Mouse (Mus musculus) midbrain, embryonic 12.5 days (tissue): ENCODE results near the gene Ccin. TPM values are rescaled to one million over a fixed set of nuclear protein-coding genes. Genes with fewer than 3 reads are reported as not detected.
A peak's percentile ranks its signal among the peaks of the same experiment; 100 is the strongest.

Source experiments
- ATAC-seq: fragments of 200-750 bp; cut with Nextera tagmentation; 2 replicates; pipeline ENCODE4 v1.8.0; 2017; ENCODE audit warnings: low read depth, moderate TSS enrichment, moderate library complexity; ENCODE audit not compliant: low FRiP score
- H3K27ac ChIP-seq: fragments of 300-500 bp; sonication (generic); replicated peaks from 2 replicates; pipeline ENCODE4 v1.5.1; 2016; ENCODE audit warnings: mild to moderate bottlenecking
- H3K27me3 ChIP-seq: fragments of 300-500 bp; sonication (generic); 2 replicates; pipeline ENCODE4 v1.6.1; 2016; ENCODE audit warnings: mild to moderate bottlenecking
- H3K36me3 ChIP-seq: fragments of 300-500 bp; sonication (generic); 2 replicates; pipeline ENCODE4 v1.6.1; 2016
- H3K4me1 ChIP-seq: fragments of 300-500 bp; sonication (generic); 2 replicates; pipeline ENCODE4 v1.6.1; 2016
- H3K4me2 ChIP-seq: fragments of 300-500 bp; sonication (generic); replicated peaks from 2 replicates; pipeline ENCODE4 v1.6.1; 2016; ENCODE audit warnings: mild to moderate bottlenecking, moderate library complexity
- H3K4me3 ChIP-seq: fragments of 300-500 bp; sonication (generic); 2 replicates; pipeline ENCODE4 v1.5.1; 2016; ENCODE audit warnings: mild to moderate bottlenecking
- H3K9ac ChIP-seq: fragments of 300-500 bp; sonication (generic); replicated peaks from 2 replicates; pipeline ENCODE4 v1.6.1; 2016; ENCODE audit warnings: mild to moderate bottlenecking, moderate library complexity
- H3K9me3 ChIP-seq: fragments of 300-500 bp; sonication (generic); 2 replicates; pipeline ENCODE4 v1.6.1; 2016; ENCODE audit warnings: mild to moderate bottlenecking
- WGBS: fragments of 180-500 bp; shearing (Covaris S2); methylation state at CpG from one replicate; pipeline ENCODE4 v1.1.7; 2016; 5-methylcytosine and 5-hydroxymethylcytosine counted together
- polyA plus RNA-seq: library from polyadenylated mRNA; unstranded; fragments of >200 nt; fragmentation: Nextera tagmentation; extraction: Ambion mirVana; gene quantifications from 2 replicates; pipeline ENCODE4 v1.2.1, GENCODE M21; 2016

The Ccin gene
- polyA plus RNA-seq, 1 experiment from 2014 or later = not detected

DNA sequence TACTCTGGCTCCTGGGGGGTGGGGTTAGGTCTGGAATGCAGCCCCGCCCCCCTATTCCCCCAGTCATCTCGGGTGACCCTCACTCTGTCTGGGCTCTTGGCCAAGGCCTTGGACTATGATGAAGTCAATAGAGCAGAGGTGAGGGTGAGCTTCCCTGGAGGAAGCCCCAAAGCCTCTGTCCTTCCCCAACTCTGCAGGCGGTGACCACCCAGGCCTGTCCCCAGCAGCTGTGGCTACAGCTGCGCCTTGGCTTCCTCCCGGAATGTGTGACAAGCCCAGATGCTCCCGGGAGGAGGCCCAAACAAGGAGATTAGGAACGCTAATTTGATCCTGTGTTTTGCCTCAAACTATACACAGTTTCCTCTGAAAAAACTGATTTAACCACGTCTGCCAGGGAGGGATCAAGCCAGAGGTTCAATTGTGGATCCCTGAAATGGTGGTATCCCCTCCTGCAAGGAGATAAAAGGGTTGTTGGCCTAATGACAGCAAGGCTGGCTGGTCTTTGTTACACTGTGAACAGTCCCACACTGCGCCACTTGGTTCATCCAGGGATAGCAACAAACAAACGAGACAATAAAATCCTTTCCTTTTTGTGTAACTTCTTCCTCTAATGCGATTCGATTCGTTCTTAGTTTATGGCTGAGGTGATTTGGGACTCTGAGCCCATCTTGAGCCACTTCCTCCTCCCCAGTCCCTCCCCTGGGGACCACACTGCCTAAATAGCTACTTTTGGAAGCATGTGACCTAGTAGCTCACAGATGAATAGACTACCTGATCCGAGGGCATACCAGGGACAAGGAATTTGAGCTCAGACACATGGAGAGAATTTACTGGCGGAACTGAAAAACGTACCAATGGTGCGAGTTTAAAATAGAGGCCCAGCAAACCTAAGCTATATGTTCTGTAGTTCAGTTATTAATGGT, 4.5 kb upstream of the Ccin start:
- Histone ChIP-seq H3K4me2 (no peak overlapping the region), H3K4me1 (peaks cover 10% of the 10 kb centered on the region), H3K27ac (peak overlapping the region; percentile 17), H3K9me3 (no peaks in the 10 kb centered on the region), H3K4me3 (no peak overlapping the region), H3K36me3 (no peaks in the 10 kb centered on the region), H3K9ac (no peak overlapping the region), H3K27me3 (peaks cover 74% of the 10 kb centered on the region)
- WGBS = 11% methylated on average over 17 of the region's 17 CpGs
- peak; percentile 57; the same call in 1 of the 2 replicates for ATAC-seq

DNA sequence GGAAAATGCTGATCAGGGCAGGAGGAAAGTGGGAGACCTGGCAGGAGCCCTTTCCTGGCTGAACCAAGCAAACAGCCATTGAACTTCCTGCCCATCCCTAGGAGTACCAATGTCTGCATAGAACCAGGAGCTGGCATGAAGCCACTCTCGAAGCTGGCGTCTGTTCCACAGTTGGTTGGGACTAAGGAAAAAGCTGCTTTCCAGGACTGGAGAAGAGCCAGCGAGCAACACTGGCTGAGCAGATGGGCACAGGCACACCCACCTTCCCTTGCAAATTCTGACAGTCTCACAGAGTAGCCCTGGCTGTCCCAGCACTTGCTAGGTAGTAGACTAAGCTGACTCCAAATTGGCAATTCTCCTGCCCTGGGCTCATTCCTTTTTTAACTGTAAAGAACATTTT, 3.5 kb upstream of the Ccin start:
- WGBS = 74% methylated on average over 3 of the region's 3 CpGs
- Histone ChIP-seq H3K4me1 (peaks cover 10% of the 10 kb centered on the region), H3K27ac (no peak overlapping the region), H3K27me3 (peaks cover 76% of the 10 kb centered on the region), H3K4me3 (no peak overlapping the region), H3K9ac (no peak overlapping the region), H3K9me3 (no peaks in the 10 kb centered on the region), H3K4me2 (no peak overlapping the region), H3K36me3 (no peaks in the 10 kb centered on the region)
- no peak for ATAC-seq

DNA sequence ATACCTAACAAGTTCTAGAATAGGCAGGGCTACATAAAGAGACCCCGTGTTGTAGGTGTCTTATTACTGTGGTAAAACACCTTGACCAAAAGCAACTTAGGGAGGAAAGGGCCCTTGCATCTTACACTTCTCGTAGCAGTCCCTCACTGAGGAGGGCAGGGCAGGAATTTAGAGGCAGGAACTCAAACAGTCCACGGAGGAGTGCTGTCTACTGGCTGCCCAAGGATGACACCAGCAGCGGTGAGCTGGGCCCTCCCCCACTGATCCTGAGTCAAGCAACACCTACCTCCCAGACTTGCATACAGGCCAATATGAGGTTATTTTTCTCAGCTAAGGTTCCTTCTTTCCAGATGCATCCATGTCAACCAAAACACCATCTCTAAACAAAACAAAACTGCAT, 3.0 kb upstream of the Ccin start:
- WGBS = 86% methylated on average over 4 of the region's 4 CpGs
- H3K27me3 ChIP-seq = peaks cover 76% of the 10 kb centered on the region
- ATAC-seq = no peak
- no peaks in the 10 kb centered on the region for H3K36me3 ChIP-seq
- no peak overlapping the region for H3K4me2 ChIP-seq
- no peak overlapping the region for H3K27ac ChIP-seq
- peaks cover 10% of the 10 kb centered on the region for H3K4me1 ChIP-seq
- no peak overlapping the region for H3K9ac ChIP-seq
- H3K4me3 ChIP-seq = no peak overlapping the region
- no peaks in the 10 kb centered on the region for H3K9me3 ChIP-seq

DNA sequence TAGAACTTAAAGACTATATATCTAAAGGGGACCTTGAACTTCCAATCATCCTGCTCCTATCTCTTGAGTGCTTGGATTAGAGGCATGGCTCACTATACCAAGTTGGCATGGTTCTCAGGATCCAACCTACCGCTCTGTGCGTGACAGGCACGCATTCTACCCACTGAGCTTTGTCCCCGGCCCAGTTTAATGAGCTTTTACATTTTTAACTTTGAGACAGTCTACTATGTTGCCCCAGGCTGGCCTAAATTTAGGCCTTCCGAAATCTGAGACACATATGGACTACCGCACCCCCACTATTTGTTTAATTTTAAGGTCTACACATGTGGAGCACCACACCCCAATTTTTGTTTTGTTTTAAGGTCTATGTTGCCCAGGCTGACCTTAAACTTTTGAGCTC, 2.4 kb upstream of the Ccin start:
- Histone ChIP-seq H3K9me3 (no peaks in the 10 kb centered on the region), H3K27ac (no peak overlapping the region)

DNA sequence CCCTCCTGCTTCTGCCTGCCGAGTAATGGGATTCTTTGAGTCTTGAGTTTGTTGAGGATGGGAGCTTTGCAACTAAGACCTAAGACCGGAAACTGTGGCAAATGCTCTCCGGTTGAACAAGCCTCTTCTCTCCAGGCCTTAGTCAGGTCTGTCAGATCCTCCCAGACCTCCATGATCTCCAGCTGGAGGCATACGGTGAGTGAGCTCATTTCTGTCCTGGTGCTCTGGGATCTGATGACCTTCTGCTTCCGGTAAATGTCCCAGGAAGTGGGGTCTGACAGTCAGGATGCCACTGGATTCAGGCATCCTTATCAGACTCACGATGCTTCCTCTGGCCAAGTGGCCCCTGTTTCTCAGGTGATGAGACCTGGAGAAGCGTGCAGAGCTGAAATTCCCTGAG, 2.0 kb upstream of the Ccin start:
- Histone ChIP-seq H3K27ac (no peak overlapping the region), H3K4me3 (no peak overlapping the region), H3K4me2 (no peak overlapping the region), H3K27me3 (peaks cover 75% of the 10 kb centered on the region), H3K4me1 (peaks cover 10% of the 10 kb centered on the region), H3K9me3 (no peaks in the 10 kb centered on the region), H3K36me3 (no peaks in the 10 kb centered on the region), H3K9ac (no peak overlapping the region)
- 89% methylated on average over 7 of the region's 7 CpGs for WGBS
- no peak for ATAC-seq

More for the DNA sequence above, 2.4 kb upstream of the Ccin start:
- Histone ChIP-seq H3K27me3 (peaks cover 75% of the 10 kb centered on the region), H3K9ac (no peak overlapping the region), H3K4me3 (no peak overlapping the region), H3K4me1 (peaks cover 10% of the 10 kb centered on the region), H3K4me2 (no peak overlapping the region), H3K36me3 (no peaks in the 10 kb centered on the region)
- ATAC-seq = no peak
- 94% methylated on average over 6 of the region's 6 CpGs for WGBS

DNA sequence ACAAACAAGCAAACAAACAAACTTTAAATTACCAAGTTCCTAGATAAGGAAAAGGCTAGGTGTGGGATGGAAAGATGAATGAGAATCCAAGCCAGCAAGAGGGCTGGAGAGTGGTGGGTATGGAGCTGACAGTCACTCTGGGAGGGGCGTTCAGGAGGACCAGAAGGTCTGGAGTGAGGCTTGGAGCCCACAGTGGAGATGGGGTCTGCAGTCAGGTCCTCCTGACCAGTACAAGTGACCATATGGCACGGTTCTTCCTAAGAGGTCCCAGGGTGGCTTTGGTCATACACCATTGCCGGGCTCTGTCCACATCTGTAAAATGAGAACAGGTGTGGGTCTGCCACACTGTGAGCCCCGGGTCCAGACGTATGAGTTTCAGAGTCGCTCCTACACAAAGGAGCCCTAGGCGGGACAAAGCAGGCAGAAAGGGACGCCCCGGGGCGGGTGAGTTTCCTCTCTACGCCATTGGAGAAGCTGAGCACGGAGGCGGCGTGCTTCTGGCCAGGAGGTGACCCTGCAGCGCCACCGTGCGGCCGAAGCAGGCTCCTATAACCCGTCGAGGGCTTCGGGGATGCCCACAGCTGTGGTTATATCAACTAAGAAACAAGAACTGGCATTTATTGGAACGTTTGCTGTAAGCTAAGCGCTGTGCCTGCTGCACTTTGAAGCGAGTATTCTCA, 1.1 kb upstream of the Ccin start:
- peaks cover 69% of the 10 kb centered on the region for H3K27me3 ChIP-seq
- peak; percentile 91 for ATAC-seq
- peak overlapping the region; percentile 55 for H3K4me2 ChIP-seq
- no peak overlapping the region for H3K27ac ChIP-seq
- peaks cover 10% of the 10 kb centered on the region for H3K4me1 ChIP-seq
- H3K36me3 ChIP-seq = no peaks in the 10 kb centered on the region
- H3K4me3 ChIP-seq = peak overlapping the region; percentile 34
- H3K9me3 ChIP-seq = no peaks in the 10 kb centered on the region
- peak overlapping the region; percentile 46 for H3K9ac ChIP-seq
- 4% methylated on average over 24 of the region's 24 CpGs for WGBS

DNA sequence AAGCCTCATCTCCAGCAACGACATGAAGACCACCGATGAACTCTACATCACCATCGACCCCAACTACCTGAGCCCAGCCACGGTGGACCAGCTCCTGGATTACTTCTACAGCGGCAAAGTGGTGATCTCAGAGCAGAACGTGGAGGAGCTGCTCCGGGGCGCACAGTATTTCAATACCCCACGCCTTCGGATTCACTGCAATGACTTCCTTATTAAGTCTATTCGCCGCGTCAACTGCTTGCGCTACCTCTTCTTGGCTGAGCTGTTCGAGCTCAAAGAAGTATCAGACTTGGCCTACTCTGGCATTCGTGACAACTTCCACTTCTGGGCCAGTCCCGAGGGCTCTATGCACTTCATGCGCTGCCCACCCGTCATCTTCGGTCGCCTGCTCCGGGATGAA, 473 bp downstream of the Ccin start:
- H3K4me2 ChIP-seq = no peak overlapping the region
- peaks cover 58% of the 10 kb centered on the region for H3K27me3 ChIP-seq
- WGBS = 92% methylated on average over 22 of the region's 22 CpGs
- H3K4me1 ChIP-seq = peaks cover 4% of the 10 kb centered on the region
- H3K4me3 ChIP-seq = no peak overlapping the region
- no peak overlapping the region for H3K27ac ChIP-seq
- H3K36me3 ChIP-seq = no peaks in the 10 kb centered on the region
- no peak overlapping the region for H3K9ac ChIP-seq
- H3K9me3 ChIP-seq = no peaks in the 10 kb centered on the region
- no peak for ATAC-seq

DNA sequence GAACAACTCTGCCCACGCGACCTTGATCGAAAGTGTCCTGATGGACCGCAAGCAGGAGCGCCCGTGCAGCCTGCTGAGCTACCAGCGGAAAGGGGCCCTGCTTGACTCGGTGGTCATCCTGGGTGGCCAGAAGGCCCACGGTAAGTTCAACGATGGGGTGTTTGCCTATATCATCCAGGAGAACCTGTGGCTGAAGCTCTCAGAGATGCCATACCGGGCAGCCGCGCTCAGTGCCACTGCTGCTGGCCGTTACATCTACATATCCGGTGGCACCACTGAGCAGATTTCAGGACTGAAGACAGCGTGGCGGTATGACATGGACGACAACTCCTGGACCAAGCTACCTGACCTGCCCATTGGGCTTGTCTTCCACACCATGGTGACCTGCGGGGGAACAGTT, 1.0 kb downstream of the Ccin start:
- Histone ChIP-seq H3K9me3 (no peaks in the 10 kb centered on the region), H3K4me1 (no peaks in the 10 kb centered on the region), H3K36me3 (no peaks in the 10 kb centered on the region), H3K27me3 (peaks cover 57% of the 10 kb centered on the region), H3K27ac (no peak overlapping the region), H3K4me2 (no peak overlapping the region), H3K9ac (no peak overlapping the region), H3K4me3 (no peak overlapping the region)
- 95% methylated on average over 19 of the region's 19 CpGs for WGBS
- no peak for ATAC-seq

DNA sequence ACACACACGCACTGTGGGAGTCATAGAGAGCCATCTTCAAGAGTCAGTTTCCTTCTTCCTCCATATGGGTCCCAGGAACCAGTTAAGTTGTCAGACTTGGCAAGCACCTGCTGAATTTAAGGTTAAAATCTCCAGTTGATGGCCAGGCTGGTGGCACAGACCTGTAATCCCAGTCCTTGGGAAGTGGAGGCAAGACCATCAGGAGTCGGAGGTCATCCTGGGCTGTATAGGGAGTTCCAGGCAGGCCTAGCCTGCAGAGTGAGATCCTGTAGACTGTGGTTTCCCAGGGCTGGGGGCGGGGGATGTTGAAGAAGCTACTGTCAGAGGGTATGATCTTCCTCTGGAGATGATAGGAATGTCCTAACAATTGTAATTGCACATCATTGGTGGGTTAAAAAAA, 5.7 kb downstream of the Ccin start:
- ATAC-seq = no peak
- no peaks in the 10 kb centered on the region for H3K9me3 ChIP-seq
- 90% methylated on average over 3 of the region's 3 CpGs for WGBS

DNA sequence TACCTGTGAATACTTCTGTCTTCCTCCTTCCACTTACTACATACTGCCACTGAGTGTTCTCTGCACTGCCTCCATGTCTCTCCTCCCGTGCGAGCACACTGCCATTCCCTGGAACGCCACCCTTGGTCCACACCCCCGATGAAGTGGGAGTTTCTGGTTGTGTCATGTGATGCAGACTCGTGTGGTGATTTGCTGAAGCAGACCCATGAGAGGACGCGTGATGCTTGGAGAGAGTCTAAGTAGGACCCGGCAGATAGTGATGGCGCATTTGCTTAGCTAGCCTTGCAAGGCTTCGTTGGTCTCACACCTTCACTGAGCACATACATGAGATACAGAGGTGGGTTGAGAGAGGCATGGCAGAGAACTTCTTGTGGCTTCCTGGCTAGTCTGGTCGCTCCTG, 9.8 kb downstream of the Ccin start:
- Histone ChIP-seq H3K36me3 (no peaks in the 10 kb centered on the region), H3K4me2 (no peak overlapping the region), H3K9ac (no peak overlapping the region), H3K27me3 (0 out of 2 replicates have a peak, but pooled peaks cover 6% of the 10 kb centered on the region), H3K9me3 (no peaks in the 10 kb centered on the region), H3K4me3 (no peak overlapping the region), H3K27ac (no peak overlapping the region), H3K4me1 (no peaks in the 10 kb centered on the region)
- no peak for ATAC-seq
- 91% methylated on average over 11 of the region's 11 CpGs for WGBS

More for the DNA sequence above, 5.7 kb downstream of the Ccin start:
- Histone ChIP-seq H3K27ac (no peak overlapping the region), H3K4me1 (no peaks in the 10 kb centered on the region), H3K4me2 (no peak overlapping the region), H3K36me3 (no peaks in the 10 kb centered on the region), H3K27me3 (peaks cover 25% of the 10 kb centered on the region), H3K4me3 (no peak overlapping the region), H3K9ac (no peak overlapping the region)

DNA sequence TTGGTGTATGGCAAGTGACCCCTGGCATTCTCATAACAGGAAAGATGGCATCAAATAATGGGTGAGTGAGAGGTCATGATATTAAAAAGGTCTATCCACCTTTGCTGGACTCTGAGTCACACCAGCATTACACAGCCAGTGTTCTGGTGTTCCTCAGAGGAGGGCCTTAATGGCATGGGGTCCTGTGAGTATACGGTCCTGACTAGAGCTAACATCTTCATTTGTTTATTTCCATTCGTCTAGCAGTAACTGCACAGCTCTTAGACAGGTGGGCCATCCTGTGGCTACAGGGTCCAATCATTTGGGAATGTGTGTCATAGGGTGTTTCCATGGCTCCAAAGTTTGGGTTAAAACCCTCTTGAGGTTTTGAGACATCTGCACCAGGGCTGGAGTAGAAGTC, 11.1 kb downstream of the Ccin start:
- no peaks in the 10 kb centered on the region for H3K4me1 ChIP-seq
- H3K9me3 ChIP-seq = peaks cover under 1% of the 10 kb centered on the region; the same call in 1 of the 2 replicates
- H3K36me3 ChIP-seq = no peaks in the 10 kb centered on the region
- H3K27ac ChIP-seq = no peak overlapping the region
- 0 out of 2 replicates have a peak, but pooled peaks cover 6% of the 10 kb centered on the region for H3K27me3 ChIP-seq
- H3K4me2 ChIP-seq = no peak overlapping the region
- no peak overlapping the region for H3K9ac ChIP-seq
- WGBS = 82% methylated on average over 2 of the region's 2 CpGs
- H3K4me3 ChIP-seq = no peak overlapping the region
- ATAC-seq = no peak

DNA sequence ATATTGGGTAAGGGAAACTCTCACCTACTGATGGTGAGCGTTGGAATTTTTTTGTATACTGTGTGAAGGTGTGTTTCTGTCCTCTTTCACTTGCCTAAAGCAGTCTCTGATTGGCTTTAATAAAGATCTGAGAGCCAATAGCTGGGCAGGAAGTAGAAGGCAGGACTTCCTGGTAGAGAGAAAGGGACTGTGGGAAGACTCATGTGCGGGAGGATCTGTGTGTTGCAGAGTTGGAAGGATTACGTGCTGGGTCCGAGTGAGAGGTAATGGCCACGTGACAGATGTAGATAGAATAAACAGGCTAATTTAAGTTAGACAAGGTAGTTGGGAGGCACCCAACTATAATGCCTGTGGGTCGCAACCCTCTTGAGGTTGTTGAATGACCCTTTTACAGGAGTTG, 20.3 kb downstream of the Ccin start:
- Histone ChIP-seq H3K4me3 (no peak overlapping the region), H3K9me3 (peaks cover 6% of the 10 kb centered on the region; the same call in 1 of the 2 replicates), H3K27ac (no peak overlapping the region), H3K36me3 (no peaks in the 10 kb centered on the region), H3K9ac (no peak overlapping the region), H3K4me1 (no peaks in the 10 kb centered on the region), H3K27me3 (no peaks in the 10 kb centered on the region; the same call in 1 of the 2 replicates), H3K4me2 (no peak overlapping the region)
- ATAC-seq = no peak
- WGBS = 84% methylated on average over 6 of the region's 6 CpGs
